Mouse (Mus musculus): ENCODE measurements at regions not wholly inside any gene's neighbourhood (a gene's known extent, or its start where the extent isn't known, plus 50 kb on each side); places are given as distances from the start of the nearest gene placed in this dataset.
A peak's percentile ranks its signal among the peaks of the same experiment; 100 is the strongest.

DNA sequence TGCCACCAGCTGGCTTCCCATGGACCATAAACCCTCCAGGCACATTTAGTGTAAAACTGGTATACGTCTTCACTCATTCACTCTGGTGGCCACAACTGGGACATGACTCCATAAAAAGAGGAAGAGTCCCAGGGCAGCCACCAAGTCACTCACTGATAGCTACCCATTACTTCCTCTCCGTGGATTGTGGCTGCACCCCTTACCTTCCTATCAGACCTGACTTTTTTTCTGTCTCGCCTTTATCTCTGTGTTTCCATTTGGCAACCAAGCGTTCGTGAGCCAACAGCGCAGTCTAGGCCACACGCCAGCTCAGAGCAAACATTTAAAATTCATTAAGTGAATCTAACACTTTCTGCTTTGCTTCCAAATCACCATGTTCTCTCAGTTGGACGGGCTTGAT lies 53.9 kb upstream of the Slc44a1 start:
- DNase-seq, result no peak

DNA sequence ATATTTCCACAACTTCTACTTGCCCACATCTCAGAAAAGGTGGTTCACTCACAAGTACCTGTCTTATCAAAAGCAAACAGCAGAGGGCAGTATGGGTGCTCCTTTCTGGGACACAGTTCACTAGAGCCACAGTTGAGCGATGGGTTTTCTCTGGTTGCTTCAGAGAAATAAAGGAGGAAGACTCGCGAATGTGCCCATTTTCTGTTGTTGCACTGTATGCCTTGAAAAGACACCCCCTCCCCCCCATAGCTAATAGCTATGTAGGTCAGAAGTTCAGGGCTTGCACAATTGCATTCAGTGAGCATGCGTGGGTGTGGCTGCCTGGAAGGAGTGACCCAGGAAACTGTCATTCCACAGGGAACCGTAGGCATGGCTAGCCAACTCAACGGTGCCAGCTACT lies 55.5 kb upstream of the Slc44a1 start:
- DNase-seq, result peak; percentile 85

DNA sequence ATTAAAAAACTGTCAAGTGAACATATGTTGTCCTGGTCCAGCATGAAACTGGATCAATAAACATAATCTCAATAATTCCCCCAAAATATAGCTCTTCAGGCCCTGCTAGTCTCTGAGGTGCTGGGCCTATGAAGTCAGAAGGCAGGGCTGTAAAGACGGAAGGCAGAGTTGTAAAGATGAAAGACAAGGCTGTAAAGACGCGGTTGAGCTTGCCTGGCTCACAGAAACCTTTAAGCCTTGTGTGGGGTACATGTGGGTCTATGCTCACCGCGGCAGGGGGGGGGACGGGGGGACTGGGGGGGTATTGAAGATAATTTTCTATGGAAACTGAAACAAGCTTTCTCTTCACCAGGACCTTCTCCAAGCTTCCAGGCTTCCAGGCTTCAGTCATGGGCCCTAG lies 56.1 kb upstream of the Slc44a1 start:
- no peak for DNase-seq

- DNase-seq, result no peak
Observed at GRCm38 (mm10) chr4:53382012-53382411, 58.2 kb upstream of the Slc44a1 start.

DNA sequence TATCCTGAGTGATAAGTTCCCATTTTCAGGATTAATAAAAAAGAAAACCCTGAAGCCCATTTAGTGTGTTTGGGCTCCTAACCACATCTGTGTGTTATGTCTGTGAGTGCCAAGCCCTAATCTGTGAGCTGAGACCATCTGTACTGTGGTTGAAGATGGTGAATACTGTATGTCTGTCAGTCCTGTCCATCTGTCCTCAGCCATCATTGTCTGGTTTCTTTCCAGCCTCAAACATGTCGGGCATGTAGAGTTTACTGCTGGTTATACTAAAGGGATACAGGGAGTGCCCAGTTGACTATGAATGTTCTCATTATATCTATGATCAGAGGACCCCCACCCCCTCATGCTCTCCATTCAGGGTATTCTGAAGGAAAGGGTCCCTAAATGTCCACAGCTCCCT lies 60.4 kb upstream of the Slc44a1 start:
- DNase-seq, result no peak

DNA sequence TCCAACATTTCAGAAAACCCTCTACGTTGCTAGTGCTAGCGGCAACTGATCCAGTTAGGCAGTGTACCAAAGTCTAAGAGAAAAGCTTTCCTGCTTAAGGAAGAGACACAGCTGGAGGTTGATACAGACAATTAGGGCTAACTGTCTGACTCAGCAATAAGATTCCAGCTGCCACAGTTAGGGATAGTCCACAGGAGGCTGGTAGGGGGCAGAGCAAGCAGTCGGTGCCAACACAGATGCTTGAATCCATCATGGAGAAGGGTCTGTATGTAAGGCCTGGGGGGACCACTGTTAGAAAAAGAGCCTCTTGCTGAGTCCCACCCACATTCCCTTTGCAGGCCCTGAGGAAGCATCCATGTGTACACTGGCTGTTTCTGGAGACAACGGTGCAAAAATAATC lies 63.2 kb upstream of the Slc44a1 start:
- DNase-seq, result no peak

DNA sequence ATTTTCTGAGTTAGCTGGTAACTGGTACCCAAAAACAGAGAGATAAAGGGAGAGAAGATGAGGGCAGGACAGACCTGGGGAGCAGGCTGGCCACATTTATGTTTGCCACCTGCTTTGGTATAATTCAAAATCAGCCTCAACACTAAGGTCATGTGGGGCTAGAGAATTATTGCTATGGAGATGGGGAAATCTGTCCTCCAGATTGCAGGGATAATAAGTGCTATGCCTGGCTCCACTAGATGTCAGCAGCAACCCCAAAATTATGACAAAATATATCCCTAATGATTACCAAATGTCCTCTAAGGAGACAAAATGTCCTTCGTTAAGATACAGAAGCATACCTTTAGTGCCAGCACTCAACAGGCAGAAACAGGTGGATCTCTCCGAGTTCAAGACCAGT lies 83.8 kb upstream of the Slc44a1 start:
- no peak for DNase-seq

DNA sequence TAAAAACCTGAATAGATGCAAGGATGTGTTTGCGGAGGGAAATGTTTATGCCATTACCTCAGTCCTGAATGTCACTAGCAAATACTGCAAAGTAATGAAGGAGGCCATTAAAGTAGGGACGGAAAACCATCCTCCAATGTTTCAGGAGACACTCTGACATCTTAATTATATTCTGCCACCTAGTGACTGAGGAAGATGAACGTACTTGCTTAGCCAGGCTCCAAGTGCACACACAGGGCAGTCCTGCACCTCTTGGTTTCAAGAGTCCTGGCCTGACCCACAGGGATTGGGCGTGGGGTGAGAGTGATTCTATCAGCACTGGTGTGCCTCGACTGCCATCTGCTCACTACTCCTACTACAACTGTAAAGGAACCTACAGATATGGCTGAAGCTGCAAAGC lies 85.3 kb upstream of the Slc44a1 start:
- peak; percentile 42 for DNase-seq

DNA sequence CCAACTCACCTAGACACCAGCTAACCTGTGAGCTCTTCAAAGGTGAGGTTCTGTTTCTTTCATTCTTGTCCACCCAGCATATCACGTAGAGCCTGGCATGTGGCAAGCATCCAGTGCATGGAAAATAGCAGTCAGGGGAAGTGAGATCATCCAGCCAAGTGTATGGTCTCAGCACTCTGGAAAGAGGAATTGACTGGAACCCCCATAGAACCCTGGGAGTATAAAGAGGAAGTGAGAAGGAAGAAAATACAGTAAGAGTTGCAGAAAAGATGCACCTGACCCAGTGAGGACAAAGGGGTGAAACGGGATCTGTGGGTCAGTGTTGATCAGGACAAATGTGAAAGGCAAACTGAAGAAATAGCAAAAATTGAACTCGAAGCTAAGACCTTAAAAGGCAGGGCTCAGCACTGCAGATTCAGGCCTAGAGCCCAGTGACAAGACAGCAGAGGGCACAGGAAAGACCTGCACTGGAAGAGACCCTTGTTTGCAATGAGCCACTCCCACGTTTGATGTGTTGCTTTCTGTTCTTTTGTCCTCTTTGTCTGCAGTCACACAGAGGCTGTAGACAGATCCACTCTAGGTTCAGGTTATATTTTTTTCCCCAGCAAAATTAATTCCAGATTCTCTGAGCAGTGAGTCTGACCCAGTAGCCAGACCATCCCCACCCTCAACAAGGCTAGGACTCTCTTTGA lies 86.7 kb upstream of the Slc44a1 start:
- no peak for DNase-seq

GRCm38 (mm10) chr4:53351104-53351607 lies 89.1 kb upstream of the Slc44a1 start:
- no peak for DNase-seq

DNA sequence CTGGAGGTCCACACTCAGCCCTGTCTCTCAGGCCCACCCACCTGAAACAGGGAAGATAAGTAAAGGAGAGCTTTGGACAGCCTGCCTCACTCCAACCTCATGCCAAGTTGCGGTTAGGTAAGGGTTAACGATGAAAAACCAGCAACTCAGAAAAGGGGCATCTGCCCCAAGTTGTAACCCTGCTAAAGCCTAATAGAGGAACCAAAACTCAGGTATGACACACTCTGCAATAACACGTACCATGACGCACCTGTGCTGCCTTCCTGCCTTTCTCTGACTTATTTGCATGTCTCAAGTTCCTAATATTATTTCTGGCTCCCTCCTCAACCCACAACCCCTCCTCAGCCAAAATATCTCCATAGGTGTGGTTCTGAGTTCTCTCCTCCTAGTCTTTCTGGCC lies 94.9 kb upstream of the Slc44a1 start:
- no peak for DNase-seq

DNA sequence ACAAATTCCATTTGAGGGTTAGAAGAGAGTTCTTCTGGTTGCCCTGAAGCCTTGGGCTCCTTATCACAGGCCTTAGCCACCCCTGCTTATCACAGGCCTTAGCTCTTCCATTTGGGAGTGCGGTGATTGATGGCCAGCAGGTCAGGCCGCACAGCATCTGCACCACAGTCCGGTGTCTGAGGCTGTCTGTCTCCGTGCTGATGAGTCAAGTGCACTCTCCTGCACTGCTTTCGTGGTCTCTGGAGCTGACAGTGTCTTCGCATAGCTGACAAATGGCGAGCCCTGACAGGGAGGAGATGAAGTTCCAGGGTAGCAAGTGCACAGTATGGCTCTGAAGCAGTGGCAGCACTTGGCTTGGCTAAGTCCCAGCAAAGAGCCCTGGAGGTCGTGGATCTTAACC lies 95.7 kb upstream of the Slc44a1 start:
- DNase-seq, result peak; percentile 41

DNA sequence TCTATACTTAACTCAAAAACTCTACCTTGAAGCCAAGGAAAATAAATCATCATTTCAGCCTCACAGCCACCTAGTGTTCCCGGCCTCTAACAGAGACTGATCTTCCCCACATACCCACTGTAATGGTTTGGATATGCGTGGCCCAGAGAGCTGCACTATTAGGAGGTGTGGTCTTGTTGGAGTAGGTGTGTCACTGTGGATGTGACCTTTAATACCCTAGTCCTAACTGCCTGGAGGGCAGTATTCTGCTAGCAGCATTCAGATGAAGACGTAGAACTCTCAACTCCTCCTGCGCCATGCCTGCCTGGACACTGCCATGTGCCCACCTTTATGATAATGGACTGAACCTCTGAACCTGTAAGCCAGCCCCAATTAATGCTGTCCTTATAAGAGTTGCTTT lies 99.0 kb upstream of the Slc44a1 start:
- no peak for DNase-seq

- DNase-seq, result no peak
Observed at GRCm38 (mm10) chr4:53340021-53340667, 100.1 kb upstream of the Slc44a1 start.

DNA sequence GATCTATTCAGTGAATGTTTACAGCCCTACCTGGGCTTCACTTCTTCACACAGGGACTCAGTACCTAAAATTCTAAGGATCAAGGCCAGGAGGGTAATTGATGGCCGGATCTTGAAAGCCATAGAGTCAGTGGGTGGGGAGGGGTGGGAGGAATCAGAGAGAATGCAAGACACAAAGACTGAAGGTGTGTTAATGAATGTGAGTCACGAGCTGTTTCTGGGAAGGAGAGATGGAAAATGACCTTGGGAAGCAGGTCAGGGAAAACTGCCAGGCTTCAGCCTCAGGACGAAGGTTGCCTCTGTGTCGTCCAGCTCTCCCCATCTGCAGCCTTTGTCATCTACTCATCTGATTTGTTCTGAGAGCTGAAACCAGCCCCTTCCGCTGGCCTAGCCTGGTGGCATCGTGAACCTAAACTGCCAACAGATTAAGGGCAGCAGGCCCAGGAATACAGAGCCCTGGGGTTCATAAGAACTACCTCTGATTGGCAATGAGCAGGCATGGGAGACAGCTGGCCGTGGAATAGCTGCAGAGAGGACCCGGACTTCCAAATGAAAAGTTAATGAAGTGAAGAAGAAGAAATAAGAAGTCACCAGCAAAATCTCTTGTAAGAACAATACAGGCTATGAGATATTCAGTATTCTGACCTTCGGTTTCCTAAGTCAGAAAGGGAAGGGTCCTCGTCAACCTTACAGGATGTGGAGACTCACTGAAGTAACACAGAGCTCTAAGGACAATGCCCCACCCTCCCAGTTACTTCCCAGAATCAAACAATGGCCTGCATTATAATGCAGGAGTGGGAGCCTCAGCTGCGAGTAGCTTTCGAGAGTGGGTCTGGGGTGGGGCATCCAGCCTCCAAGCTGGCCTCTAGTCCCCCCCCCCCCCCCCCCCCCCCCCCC lies 100.8 kb upstream of the Slc44a1 start:
- peak; percentile 74 for DNase-seq

- DNase-seq, result no peak
Observed at GRCm38 (mm10) chr4:53338479-53338878, 101.7 kb upstream of the Slc44a1 start.

- DNase-seq, result peak; percentile 43
Observed at GRCm38 (mm10) chr4:53337784-53338183, 102.4 kb upstream of the Slc44a1 start.

DNA sequence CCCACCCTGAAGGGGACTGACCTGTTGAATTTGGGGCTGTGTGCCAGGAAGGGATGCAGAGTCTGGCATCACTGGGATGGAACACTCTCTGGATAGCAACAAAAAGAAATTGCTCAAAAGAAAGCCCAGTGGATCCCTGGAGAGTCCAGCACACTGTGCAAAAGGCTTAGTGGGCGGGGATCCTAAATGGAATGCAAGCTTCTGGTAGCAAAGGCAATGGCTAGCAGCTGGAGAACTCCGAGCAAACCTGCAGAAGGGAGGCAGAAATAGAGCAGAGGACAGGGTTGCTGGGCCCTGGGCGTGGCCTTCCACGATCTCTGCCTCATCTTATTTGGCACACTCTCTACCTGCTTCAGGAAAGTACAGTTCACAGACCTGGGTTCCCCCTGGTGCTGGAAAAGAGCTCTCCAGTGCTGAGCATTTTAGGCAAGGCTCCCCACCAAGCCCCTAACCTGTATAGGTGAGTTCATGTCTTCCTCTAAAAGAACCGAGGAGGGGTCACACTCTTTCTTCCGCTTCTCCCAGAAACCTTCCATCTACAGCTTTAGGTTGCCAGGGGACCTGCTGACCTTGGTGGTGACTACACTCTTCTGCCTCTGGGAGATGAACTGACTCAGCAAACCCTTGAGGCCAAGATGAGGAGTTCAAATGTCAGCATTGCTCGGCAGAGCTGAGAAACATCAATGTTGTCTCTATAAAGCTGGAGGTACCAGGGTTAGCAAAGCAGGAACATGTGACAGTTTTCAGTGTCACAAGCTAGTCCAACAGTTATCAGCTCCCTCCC lies 112.6 kb upstream of the Slc44a1 start:
- peak; percentile 55 for DNase-seq

- DNase-seq, result no peak
Observed at GRCm38 (mm10) chr4:53323838-53324237, 116.4 kb upstream of the Slc44a1 start.

DNA sequence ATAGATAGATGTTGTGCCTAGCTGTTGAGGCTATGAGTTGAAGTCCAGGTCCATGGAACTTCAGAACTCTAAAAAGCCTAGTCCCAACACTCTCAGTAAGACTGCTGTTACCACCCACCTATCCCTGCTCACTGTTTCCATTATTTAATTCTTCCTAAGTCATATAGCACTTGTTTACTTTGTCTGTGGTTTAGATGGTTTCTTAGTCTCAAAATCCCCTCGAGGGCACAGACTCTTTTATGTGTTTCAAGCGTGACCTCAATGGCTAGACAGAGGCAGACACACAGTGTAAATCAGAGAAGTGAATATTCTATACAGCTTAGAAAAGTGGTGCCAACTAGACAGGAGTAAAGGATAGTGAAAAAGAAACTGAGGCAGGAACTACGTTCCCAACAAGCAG lies 117.0 kb upstream of the Slc44a1 start:
- no peak for DNase-seq

- no peak for DNase-seq
Observed at GRCm38 (mm10) chr4:53322484-53322883, 117.7 kb upstream of the Slc44a1 start.

Data from adrenal gland, adult 2 months (tissue).